Mouse (Mus musculus): ENCODE data around the gene Peg3.
"Not testable (repeated sequence)": the region's sequence is repeated elsewhere in the genome, so short reads cannot be mapped to it uniquely, and the experiment has no call there.

Peg3 gene

DNA sequence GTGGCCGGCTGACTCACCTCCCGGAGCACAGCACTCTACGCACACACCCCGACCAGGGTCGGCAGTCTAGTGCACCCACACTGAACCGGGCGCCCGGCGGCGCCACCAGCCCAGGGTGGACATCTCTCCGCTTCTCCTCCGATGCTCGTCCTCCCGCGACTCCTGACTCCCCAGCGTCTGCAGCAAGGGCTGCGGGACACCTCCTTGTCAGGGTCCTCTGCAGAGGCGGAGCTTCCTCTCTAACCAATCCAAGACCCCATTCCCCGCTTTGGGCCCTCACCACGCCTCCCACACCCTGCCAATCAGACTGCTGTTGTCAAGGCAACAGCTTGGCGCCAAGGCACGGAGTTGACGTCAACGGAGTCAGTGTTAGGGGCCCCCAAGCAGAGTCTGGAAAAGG lies at the start of gene Peg3, which contains the start of gene Usp29:
TSS of gene Peg3 (minus strand) at position 191 of the 400 bp plus-strand sequence.
TSS of gene Usp29 (plus strand) at position 338 of the 400 bp plus-strand sequence.
- in situ Hi-C loops (cut with MboI; ENCODE audit: unreplicated experiment in 2 of 2): no loop called here

DNA sequence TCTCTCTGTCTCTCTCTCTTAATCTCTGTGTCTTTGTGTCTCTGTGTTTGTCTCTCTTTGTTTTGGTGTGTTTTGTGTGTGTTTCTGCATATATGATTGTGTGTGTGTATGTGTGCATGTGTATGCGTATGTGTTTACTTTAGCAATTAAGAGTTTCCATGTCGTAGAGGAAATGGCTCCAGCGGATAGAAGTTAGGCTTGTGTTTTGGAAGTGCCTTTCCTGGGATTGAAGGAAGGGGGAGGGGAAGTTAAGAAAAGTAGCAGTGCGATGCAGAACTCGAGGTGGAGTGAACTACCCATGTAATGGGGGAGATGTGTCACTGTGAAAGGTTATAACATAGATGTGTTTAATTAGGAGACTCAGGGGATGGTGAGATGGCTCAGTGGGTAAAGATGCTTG lies 48.9 kb upstream of the Peg3 start:
- in situ Hi-C loops (cut with MboI; ENCODE audit: unreplicated experiment in 2 of 2): no loop called here

DNA sequence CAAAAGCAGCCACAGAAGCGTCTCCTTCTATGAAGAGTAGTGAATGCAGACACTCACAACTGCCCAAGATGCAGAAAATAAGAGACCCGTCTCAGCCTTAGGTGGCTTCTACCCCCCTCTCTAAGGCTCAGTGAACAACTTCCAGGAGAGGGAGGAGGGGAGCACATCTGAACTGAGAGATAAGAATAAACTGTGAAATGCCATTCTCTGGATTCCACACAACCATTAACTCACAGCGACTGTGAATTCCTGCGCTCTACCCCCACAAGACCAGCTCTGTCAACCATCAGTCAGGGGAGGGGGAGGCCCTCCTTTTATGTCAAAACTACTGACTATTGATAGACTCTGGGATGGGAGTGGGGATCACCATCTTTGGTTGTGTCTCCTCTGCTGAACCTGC lies 47.5 kb upstream of the Peg3 start:
- in situ Hi-C loops (cut with MboI; ENCODE audit: unreplicated experiment in 2 of 2): no loop called here

DNA sequence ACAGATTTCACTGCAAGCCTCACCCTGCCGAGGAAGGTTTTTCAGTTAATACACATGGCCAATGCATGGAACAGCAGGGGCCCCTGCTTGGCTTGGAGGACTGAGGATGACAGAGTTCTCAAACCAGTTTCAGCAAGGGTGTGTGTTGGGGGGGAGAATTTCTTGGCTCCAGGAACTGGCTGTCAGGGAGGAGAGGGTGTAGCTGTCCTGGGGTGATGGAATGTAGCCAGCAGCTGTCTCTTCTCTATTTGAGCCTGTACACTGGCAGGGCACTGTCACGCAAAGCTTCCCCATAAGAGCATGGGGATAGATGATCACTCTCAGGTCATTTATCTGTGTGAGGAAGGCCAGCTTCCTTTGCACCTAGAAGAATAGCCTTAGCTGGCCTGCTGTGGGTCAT lies 46.9 kb upstream of the Peg3 start:
- in situ Hi-C loops (cut with MboI; ENCODE audit: unreplicated experiment in 2 of 2): no loop called here

DNA sequence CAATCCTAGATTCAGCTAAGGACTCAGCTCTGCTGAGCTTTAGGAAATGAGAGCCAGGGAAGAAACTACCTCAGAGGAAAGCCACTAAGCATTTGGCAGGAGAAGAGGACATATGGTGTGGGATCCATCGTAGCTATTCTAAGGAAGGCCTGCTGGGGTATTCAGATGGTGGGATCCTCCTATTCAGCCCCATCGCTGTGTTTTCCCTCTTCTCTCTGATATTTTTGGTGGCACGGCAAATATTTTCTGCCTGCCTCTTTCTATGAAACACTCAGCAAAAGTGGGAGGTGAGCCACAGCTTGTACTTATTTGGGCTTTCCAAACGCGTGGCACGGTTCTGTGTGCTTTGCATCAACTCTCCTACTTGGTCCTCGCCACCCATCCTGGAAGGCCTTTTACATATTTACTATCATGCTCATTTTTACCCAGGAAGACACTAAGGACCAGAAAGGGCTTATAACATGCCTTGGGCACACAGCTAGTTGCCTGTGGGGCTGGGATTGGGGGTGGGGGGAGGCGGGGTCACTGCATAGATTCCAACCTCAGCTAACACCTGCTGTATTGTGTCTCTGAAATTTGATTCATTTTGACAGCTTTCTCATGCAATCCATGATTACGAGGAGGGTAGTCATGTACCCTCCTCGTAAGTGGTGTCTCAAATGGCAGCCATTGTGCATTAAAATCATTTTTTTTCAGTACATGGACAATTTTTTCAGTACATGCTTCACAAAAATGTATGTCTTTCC lies 46.3 kb upstream of the Peg3 start:
- in situ Hi-C loops (cut with MboI; ENCODE audit: unreplicated experiment in 2 of 2): no loop called here

DNA sequence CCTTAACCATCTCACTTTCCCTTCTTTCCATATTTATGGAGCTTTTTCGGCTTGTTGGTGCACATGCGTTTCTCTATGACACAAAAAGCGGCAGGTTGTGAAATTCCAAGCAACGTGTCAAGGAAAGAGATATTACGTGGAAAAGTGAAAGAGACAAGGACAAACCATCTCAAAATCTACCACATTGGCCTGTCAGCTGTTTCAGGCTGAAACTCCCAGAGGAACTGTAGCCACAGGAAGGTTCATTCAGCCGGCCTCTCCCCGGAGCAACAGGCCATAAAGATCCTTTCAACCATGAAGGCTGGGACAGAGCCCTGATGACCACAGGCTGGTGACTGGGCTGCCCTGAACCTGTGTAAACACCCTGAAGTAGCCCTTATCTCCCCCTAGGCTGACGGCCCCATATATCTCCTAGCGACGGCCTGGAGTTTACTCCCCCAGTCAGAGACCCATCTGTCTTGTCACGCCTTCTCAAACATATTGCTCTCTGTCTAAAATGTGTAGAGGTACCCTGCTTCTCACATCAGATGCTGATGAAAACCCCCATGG lies 43.7 kb upstream of the Peg3 start:
- in situ Hi-C loops (cut with MboI; ENCODE audit: unreplicated experiment in 2 of 2): not testable (repeated sequence)

DNA sequence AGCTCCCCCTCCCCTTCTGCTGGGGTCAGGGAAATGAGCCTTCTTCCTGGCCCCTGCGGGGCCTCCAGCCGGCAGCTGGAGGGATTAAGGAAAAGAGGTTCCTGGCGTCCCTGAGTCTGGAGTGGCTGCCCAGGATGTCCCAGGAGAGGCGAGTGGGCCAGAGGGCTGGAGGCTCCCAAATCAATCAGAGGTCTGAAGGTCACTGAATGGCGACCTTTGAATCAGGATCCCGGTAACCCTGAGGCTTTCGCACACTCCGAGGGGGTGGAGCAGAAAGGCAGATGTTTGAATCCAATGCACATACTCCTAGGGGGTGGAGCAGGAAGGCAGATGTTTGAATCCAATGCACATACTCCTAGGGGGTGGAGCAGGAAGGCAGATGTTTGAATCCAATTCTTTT lies 40.1 kb upstream of the Peg3 start:
- in situ Hi-C loops (cut with MboI; ENCODE audit: unreplicated experiment in 2 of 2): no loop called here

DNA sequence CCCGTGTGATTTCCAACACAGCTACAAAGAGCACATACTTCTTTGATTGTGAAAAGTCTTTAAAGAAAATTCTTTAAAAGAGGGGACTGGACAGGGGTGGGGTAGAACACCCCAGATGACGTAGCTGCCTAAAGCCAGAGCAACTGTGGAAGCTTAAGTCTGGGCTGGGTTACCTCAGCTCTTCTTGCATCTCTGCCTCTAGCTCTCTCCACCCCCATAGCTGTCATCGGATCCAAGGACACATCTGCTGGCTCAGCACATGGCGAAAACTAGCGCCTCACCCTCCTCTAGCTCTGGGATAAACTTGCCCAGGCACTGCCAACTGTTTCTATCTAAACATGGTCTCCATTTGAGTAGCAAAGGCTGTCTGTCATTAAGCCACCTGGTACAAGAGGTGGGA lies 35.0 kb upstream of the Peg3 start:
- in situ Hi-C loops (cut with MboI; ENCODE audit: unreplicated experiment in 2 of 2): no loop called here

DNA sequence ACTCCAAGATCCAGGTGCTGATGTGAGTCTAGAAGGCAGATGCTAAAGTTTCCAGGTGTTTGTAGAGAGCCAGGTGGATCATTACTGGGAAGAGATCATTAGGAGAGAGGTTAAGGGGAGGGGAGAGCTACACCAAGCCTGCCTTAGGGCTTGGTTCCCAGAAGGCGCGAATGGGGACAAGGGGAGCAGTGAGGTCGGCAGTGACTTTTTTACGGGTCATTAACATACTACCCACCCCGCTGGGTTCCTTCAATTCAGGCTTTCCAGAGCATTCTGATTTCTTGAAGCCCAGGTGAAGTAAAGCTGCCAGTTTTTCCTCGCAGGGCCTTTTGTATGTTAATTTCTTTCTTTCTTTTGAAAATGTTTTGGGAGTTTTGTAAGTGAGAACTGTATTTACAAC lies 29.9 kb upstream of the Peg3 start:
- in situ Hi-C loops (cut with MboI; ENCODE audit: unreplicated experiment in 2 of 2): no loop called here

DNA sequence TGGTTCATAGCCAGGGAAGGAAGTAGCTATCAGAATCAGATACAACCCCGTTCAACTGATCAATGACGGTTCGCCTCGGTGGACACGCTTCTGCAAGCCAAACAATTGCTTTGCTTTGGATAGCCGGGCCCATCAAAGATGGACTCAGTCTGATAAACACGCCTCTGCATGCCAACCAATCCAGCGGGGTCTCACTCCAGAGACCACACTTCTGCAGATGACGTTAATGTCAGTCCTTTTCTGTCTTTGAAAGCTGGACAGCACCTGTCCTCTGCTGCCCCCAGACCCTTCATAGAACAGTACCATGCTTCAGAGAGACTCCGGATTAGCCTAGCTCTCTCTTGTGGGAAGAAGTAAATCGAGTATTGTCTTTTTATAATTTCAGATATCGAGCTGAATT lies 29.5 kb upstream of the Peg3 start:
- in situ Hi-C loops (cut with MboI; ENCODE audit: unreplicated experiment in 2 of 2): no loop called here

DNA sequence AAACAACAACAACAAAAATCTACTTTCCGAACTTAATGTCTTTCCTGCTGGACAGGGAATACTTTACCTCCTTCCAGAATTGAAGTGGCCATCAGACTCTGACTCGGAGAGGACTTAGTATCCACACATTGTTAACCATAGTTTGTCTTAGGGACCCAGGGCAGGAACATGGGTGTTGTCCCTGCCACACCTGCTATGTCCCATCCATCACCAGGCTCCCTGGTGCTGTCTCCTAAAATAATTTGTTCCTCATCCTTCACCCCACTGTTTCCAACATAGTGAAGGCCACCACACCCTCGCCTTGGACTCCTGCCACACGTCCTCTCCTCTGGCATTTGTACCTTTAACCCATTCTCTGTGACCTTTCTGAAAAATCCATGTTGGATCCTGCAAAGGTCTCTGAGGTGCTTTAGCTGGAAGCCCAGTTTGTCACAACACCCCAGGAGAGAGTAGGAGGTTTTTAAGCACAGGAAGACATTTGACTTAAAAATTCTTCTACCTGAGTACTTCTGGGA lies 26.6 kb upstream of the Peg3 start:
- in situ Hi-C loops (cut with MboI; ENCODE audit: unreplicated experiment in 2 of 2): no loop called here

DNA sequence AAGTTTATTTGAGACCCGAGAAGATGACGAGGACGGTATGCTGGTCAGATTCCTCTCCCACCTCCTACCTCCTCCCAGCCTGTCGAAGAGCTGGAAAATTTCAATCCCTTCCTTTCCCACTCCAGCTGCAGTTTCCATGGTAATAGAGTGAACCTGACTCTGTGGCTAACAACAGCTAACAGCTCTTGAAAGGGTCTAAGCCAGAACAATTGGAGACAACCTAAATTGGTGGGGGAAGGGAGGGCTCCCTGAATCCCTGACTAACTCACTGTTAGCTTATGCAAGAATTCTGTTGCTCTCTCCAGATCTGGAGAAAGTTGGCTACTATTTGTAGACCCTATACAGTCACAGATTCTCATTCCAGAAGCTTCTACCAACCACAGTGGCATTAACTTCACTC lies 23.2 kb upstream of the Peg3 start:
- in situ Hi-C loops (cut with MboI; ENCODE audit: unreplicated experiment in 2 of 2): no loop called here

DNA sequence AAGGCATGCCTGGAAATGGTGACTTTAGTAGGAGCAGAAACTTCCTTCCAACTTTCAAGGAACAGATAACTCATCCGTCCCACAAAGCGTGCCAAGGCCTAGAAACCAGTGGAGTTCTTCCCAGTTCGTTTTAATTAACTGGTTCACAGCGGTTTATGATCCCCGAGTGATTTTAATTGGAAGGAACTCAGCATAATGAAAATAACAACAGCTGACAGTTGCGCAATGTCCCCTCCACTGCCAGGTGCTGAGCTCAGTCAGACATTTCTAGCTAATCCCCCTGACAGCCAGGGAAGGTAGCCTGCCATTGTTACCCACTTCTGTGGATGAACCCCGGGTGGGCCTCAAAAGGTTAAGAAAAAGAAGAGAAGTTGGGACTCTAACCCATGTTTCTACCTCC lies 19.0 kb upstream of the Peg3 start:
- in situ Hi-C loops (cut with MboI; ENCODE audit: unreplicated experiment in 2 of 2): no loop called here

DNA sequence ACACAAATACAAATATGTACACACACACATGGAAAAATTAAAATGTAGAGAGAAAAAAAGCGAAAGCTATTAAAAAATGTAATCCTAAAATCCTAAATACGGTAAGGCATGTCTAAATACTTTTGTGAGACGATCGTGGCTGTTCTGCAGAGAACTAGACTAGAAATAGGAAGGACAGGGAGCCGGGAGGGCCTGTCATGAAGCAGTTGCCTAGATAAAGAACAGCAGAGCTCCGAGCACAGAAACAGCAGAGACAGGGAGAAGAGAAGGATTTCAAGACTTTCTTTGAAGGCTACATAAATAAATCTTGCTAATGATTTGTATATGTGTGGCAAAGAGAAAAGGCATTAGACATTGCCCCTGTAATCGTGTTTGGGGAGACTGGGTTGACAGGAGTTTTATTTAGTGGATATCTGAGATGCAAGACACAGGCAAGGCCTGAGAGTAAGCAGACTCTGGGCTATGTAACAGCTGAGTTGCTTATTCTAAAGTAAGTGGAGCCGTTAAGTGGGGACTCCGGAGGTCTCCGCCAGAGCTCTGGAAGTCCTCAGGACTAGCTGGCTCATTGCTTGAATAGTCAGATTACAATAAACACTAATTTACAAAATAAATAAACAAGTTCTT lies 14.2 kb upstream of the Peg3 start:
- in situ Hi-C loops (cut with MboI; ENCODE audit: unreplicated experiment in 2 of 2): no loop called here

DNA sequence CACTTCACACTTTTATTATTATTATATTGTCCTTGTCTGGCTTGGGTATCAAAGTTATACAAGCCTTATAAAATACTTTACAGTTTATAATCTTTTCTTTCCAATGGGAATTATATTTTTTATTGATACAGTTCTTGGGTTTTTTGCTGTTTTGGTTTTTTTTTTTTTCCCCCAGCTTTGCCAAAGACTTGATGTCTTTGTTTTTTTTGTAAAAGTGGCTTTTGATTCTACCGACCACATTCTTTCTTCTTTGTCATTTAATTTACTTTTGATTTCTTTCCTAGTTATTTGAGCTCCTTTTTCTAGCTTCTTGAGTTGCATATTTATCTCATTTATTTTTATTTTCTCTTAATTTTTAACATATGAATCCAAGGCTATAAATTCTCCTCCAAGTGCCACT lies 5.8 kb upstream of the Peg3 start:
- in situ Hi-C loops (cut with MboI; ENCODE audit: unreplicated experiment in 2 of 2): no loop called here

DNA sequence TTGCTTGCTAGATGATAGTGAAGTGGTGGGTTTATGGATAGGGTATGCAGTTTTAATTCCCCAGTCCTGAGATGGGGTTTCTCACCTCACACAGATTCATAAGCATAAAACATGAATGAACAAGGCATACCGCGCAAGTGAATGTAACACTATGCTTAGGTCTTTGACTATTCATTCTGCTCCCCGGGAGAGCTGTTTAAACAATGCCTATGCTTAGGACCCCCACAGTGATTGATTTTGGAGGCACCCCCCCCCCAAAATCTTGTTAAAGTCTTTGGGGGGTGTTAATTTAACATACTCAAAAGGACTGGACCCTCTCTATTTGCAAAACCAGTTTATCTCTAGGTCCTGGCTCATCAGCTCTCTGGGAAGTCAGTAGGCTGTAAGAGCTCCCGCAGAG lies 1.7 kb upstream of the Peg3 start:
- in situ Hi-C loops (cut with MboI; ENCODE audit: unreplicated experiment in 2 of 2): no loop called here

DNA sequence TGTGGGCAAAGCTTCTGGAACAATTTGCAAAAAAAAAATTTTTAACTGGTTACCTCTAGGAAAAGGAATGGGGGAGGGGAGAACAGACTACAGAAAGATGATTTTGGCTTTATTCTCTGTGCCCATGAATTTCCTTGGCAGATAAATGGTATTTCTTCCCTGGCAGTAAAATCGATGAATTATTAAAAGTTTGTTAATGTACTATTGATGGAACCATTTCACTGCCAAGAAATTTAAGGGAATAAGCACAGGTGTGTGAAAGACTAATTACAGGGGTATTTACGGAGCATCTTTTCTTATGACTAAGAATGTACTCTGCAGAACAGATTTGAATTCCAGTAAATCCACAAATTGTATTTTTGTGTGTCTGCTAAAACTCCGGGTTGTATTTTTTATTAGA lies 1.1 kb upstream of the Peg3 start:
- in situ Hi-C loops (cut with MboI; ENCODE audit: unreplicated experiment in 2 of 2): no loop called here

DNA sequence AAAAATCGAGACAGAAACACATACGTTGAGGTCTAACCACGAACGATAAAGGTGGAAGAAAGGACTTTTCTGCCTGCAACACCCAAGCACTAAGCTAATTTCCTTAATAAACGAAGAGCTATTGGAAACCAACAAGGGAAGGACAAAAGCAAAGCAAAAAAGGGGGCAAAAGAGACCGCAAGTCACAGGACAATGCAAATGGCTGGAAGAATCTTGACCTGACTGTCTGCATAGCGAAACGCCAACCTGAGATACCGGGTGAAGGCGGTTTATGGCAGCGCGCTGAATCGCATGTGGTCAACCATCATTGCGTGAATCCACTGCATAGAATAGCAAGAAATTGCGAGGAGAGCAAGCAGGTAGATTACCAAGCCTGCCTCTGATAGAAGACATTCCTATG lies 570 bp upstream of the Peg3 start:
- in situ Hi-C loops (cut with MboI; ENCODE audit: unreplicated experiment in 2 of 2): no loop called here

DNA sequence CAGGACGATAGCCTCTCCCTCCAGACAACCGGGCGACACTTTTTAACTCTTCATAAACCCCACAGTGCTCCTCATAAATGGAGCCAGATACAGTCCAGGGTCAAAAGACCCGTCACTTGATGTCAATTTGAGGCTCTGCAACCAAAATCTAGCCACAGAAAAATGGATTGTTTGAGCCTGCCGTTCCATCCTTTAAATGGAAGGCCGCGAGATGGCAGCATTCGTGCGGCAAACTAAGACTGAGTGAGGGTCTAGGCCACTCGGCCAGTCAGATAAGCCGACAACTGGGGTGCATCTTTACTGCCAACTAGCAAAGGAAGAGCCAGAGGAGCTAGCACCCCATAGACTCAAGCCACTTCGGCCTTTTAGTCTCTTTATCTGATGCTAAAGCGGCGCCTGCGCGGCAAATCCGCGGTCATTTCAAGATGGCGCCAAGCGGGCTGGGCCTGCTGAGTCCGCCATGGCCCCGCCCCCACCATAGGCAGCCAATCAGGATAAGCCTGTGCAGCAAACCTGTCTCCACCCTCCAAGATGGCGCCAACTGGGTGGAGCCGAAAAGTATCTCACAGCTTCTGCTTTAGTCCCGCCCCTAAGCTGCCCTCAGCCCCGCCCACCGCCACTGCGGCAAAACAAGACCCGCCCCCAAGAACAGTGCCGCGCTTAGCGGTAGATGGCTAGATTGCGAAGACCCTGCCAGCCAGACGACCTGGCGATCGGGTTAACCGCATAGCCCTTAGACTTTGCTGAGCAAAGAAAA lies 992 bp downstream of the Peg3 start:
- in situ Hi-C loops (cut with MboI; ENCODE audit: unreplicated experiment in 2 of 2): no loop called here

DNA sequence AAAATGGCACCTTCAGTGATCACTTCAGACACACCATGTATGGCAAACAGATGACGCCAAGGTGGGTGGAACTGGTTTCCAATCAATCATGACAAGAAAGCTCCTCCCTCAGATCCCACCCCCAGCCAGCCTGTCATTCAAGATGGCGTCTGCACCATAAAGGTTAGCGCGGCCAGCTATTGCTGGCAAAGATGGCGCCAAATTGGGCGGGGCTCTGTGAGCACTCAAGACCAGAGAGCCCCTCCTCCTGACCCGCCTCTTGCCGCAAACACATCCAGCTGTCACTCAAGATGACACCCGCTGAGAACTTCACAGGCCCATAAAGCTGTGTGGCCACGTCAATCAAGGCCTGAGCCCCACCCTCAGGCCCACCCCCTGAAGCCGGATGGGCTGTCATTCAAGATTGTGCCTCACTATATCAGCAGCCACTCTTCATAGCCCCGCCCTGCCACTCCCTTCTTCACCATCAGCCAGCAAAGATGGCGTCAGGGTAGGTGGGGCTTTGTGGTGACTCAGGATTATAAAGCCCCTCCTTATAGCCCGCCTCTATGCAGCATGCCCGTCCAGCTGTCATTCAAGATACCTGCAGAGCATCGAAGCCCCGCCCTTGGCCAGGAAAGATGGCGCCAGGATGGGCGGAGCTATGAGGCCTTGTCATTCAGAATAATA lies 1.8 kb downstream of the Peg3 start:
- in situ Hi-C loops (cut with MboI; ENCODE audit: unreplicated experiment in 2 of 2): no loop called here
